Mouse (Mus musculus) kidney, adult 2 months (tissue): ENCODE measurements around the gene S1pr2. TPM values are rescaled to one million over a fixed set of nuclear protein-coding genes. Genes with fewer than 3 reads are reported as not detected.
A peak's percentile ranks its signal among the peaks of the same experiment; 100 is the strongest.

Experiments used
- DNase-seq: peaks from one replicate; pipeline ENCODE4 v3.0.0; 2021
- H3K27ac ChIP-seq: fragments of 200-500 bp; 2 replicates; pipeline ENCODE4 v1.5.1; 2012; ENCODE audit warnings: low read depth, low read length, control low read depth, inconsistent platforms; ENCODE audit not compliant: insufficient read depth
- H3K27me3 ChIP-seq: fragments of 200-500 bp; replicated peaks from 2 replicates; pipeline ENCODE4 v1.6.1; 2012; ENCODE audit warnings: mild to moderate bottlenecking, moderate library complexity, low read length, inconsistent platforms; ENCODE audit not compliant: control insufficient read depth, insufficient read depth
- H3K36me3 ChIP-seq: fragments of 200-500 bp; 2 replicates; pipeline ENCODE4 v1.6.1; 2012; ENCODE audit warnings: mild to moderate bottlenecking, moderate library complexity, low read length, inconsistent platforms; ENCODE audit not compliant: control insufficient read depth, insufficient read depth
- H3K4me1 ChIP-seq: fragments of 200-500 bp; 2 replicates; pipeline ENCODE4 v1.6.1; 2011; ENCODE audit warnings: low read length; ENCODE audit not compliant: control insufficient read depth, insufficient read depth
- H3K4me3 ChIP-seq: fragments of 200-500 bp; 2 replicates; pipeline ENCODE4 v1.5.1; 2011; ENCODE audit warnings: mild to moderate bottlenecking, low read depth, low read length, control low read depth; ENCODE audit not compliant: insufficient read depth
- CTCF ChIP-seq: fragments of 200-500 bp; conservative IDR thresholded peaks from 2 replicates; pipeline ENCODE4 v1.5.1; 2011; ENCODE audit warnings: low read depth, mild to moderate bottlenecking, control low read depth, low read length, moderate library complexity, mixed read lengths; ENCODE audit not compliant: insufficient read depth, insufficient read length
- POLR2A ChIP-seq: fragments of 200-500 bp; IDR thresholded peaks from one replicate; pipeline ENCODE4 v1.6.1; 2011; ENCODE audit warnings: low read depth, low read length, control low read depth
- WGBS: fragments of 180-500 bp; shearing (Covaris S2); methylation state at CpG from one replicate; pipeline ENCODE4 v1.1.7; 2018; 5-methylcytosine and 5-hydroxymethylcytosine counted together
- polyA plus RNA-seq: library from polyadenylated mRNA; depleted of rRNA; stranded (reverse); fragments of >200 nt; gene quantifications from 2 replicates; pipeline ENCODE4 v1.2.3, GENCODE M21; 2012; rRNA removed

S1pr2 gene
- polyA plus RNA-seq: 3.5 and 4.0 TPM in 2 replicates

DNA sequence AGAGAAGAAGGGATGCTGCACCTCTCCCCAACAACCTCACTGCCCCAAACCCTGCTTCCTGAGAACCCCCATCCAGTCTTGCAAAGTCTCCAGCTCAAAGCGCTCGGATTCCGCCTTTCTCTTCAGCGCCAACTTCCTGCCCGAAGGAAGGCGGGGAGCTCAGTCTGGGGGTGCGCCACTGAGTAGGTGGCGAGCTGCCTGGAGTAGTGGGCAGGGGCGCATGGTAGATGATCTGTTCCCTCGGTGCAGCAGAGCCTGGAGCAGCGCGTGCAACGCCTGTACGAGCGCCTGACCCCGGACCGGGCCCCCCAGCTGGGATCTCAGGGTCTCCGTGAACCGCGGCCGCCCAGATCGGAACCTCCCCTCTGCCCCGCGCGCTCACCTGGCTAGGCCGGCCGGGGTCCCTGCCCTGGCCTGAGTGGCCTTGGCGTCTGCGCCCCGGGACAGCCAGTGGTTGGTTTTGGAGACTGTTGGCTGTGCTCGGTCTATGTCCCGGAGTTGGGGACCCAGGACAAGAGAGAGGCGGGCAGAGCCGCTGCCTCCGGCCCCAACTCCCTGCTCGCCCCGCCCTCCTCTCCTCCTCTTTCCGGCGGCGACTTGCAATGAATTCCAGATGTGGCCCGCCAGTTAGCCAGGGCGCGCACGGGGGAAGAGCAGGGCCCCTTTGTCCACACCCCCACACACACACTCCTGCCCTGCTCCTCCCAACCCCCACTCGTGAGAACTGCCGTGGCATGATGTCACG is at the start of gene S1pr2:
Gene S1pr2 (minus strand): TSS at position 566 of the 745 bp plus-strand sequence.
- H3K4me3 ChIP-seq: peak within 1 kb of the TSS; percentile 66
- under 1% methylated on average over 45 of the region's 47 CpGs for WGBS
- no peaks in the 10 kb centered on the region for H3K27me3 ChIP-seq
- TF ChIP-seq POLR2A (no peak), CTCF (no peak)
- peak; percentile 84 for DNase-seq
- no peaks in the 10 kb centered on the region for H3K36me3 ChIP-seq
- 0 out of 2 replicates have a peak within 1 kb of the TSS, but pooled peaks have one; percentile 24 for H3K27ac ChIP-seq
- H3K4me1 ChIP-seq: no peaks in the 10 kb centered on the region

GRCm38 (mm10) chr9:21025258-21025810 is 48.8 kb upstream of the S1pr2 start:
- peaks cover 4% of the 10 kb centered on the region; the same call in 1 of the 2 replicates for H3K4me1 ChIP-seq
- H3K27me3 ChIP-seq: no peaks in the 10 kb centered on the region
- no peak for DNase-seq
- H3K4me3 ChIP-seq: no peak overlapping the region
- no peak overlapping the region for H3K27ac ChIP-seq
- 81% methylated on average over 19 of the region's 19 CpGs for WGBS
- no peaks in the 10 kb centered on the region for H3K36me3 ChIP-seq
- TF ChIP-seq POLR2A: no peak

DNA sequence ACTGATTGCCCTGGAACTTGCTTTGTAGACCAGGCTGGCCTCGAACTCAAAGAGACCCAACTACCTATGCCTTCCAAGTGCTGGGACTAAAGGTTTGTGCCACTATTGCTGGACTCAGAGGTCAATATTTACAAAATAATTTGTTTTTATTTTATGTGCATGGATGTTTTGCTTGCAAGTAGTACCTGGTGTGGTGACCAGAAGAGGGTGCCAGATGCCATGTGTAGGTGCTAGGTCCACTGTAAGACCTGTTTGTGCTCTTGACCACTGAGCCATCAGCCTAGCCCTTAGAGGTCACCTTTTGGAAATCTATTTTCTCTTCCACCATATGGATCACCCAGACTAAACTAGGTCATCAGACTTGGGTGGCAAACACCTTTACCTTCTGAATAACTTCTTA is 46.1 kb upstream of the S1pr2 start:
- Histone ChIP-seq H3K4me1 (no peaks in the 10 kb centered on the region), H3K4me3 (no peak overlapping the region), H3K27ac (no peak overlapping the region), H3K36me3 (no peaks in the 10 kb centered on the region), H3K27me3 (no peaks in the 10 kb centered on the region)
- no peak for DNase-seq
- WGBS: 86% methylated on average over 1 of the region's 1 CpGs
- TF ChIP-seq CTCF: peak; percentile 39; the same call in 1 of the 2 replicates
- TF ChIP-seq POLR2A: no peak

DNA sequence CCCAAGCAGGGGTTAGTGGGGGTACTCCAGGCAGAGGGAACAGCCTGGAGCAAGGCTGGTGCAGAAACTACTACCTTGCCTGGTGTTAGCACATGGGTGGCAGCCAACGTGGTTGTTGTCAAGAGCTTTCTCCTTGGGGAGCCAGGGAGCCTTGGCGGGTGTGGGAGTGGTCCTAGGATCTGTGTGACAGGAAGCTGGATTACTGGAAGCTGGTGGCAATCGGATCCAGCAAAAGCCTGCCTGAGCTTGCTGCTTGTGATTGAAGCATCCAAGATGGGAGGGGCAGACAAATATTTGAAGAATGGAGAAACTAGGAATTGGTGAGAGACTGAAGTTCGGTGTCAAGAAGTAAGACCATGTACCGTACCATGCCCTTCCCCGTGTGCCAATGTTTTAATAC is 45.7 kb upstream of the S1pr2 start:
- Histone ChIP-seq H3K4me3 (no peak overlapping the region), H3K4me1 (no peaks in the 10 kb centered on the region), H3K36me3 (no peaks in the 10 kb centered on the region), H3K27ac (no peak overlapping the region), H3K27me3 (no peaks in the 10 kb centered on the region)
- no peak for DNase-seq
- WGBS: 65% methylated on average over 6 of the region's 6 CpGs
- TF ChIP-seq CTCF: no peak
- TF ChIP-seq POLR2A: no peak

DNA sequence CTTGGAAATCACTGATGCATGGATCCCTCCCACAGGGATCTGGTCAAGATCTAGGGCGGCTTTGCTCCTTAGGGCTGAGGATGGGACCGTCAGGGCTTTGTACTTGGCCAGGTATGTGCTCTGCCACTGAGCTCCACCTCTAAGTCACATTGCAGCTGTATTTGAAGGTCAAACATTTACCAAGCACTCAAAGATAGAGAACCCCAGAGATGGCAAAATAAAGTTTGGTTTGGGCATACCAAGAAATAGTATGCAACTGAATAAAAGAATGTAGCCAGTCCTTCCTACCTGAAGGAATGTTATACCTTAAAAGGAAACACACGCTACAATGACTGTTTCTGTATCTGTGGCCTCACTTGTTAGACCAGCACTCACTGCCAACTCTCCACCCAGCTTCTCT is 44.8 kb upstream of the S1pr2 start:
- H3K4me3 ChIP-seq: no peak overlapping the region
- no peaks in the 10 kb centered on the region for H3K27me3 ChIP-seq
- DNase-seq: no peak
- H3K36me3 ChIP-seq: no peaks in the 10 kb centered on the region
- H3K27ac ChIP-seq: no peak overlapping the region
- H3K4me1 ChIP-seq: no peaks in the 10 kb centered on the region
- no peak for TF ChIP-seq POLR2A
- no peak for TF ChIP-seq CTCF
- WGBS: 80% methylated on average over 3 of the region's 3 CpGs

DNA sequence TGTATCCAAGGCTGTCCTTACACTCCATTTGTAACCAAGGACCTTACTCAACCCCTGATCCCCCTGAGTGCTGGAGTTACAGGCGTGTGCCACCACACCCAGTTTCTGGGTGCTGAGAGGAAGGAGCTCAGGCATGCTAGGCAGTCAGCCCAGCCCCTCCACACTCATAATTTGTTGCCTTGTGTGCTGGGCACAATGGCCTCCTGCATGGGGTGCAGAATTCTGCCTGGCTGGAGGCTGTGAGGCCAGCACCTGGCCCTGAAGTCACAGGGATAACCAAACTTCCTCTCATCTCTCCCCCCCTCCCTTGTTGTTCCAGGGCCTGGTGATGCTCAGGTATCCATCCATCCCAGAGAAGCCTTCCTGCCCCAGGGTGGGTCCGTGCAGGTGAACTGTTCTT is 42.0 kb upstream of the S1pr2 start:
- Histone ChIP-seq H3K4me1 (no peaks in the 10 kb centered on the region), H3K36me3 (no peaks in the 10 kb centered on the region), H3K4me3 (no peak overlapping the region), H3K27ac (no peak overlapping the region), H3K27me3 (no peaks in the 10 kb centered on the region)
- TF ChIP-seq CTCF: no peak
- no peak for TF ChIP-seq POLR2A
- WGBS: 83% methylated on average over 2 of the region's 2 CpGs
- no peak for DNase-seq

- peak overlapping the region; percentile 14; the same call in 1 of the 2 replicates for H3K4me3 ChIP-seq
- DNase-seq: no peak
- no peaks in the 10 kb centered on the region for H3K36me3 ChIP-seq
- no peak for TF ChIP-seq POLR2A
- TF ChIP-seq CTCF: no peak
- no peaks in the 10 kb centered on the region for H3K4me1 ChIP-seq
- 52% methylated on average over 4 of the region's 4 CpGs for WGBS
- no peaks in the 10 kb centered on the region for H3K27me3 ChIP-seq
- no peak overlapping the region for H3K27ac ChIP-seq
Observed at GRCm38 (mm10) chr9:21017177-21017575, 40.6 kb upstream of the S1pr2 start.
